Mouse (Mus musculus): ENCODE measurements at regions not wholly inside any gene's neighbourhood (a gene's known extent, or its start where the extent isn't known, plus 50 kb on each side); places are given as distances from the start of the nearest gene placed in this dataset.
"Not testable (repeated sequence)": the region's sequence is repeated elsewhere in the genome, so short reads cannot be mapped to it uniquely, and the experiment has no call there.

DNA sequence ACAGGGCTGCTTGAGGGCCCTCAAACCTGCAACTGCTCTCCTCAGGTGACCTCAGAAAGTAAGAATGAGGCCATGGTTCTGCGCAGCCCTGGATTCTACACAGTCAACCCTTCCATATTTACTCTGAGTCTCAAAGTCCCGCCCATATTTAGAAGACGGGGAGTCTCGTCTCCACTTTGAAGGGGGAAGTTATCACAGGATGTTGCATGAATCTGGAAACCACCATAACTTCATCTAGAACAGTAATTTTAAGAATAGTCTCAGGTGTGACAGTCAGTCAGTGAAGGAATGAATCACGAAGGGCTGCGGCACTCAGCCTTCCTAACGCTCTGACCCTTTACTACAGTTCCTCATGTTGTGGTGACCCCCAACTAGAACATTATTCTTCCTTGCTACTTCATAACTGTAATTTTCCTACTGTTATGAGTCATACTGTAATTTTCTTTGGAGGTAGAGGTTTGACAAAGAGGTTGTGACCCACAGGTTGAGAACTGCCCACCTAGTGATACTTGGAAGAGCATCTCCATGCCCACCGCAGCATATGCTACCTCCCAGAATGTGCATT lies 122.9 kb upstream of the Rybp start:
- in situ Hi-C loops (cut with MboI; ENCODE audit: low pct_unique_long_range_greater_than_20kb in 1 of 2, low sequenced_read_pairs in 2 of 2, unreplicated experiment in 1 of 2) = no loop called here

DNA sequence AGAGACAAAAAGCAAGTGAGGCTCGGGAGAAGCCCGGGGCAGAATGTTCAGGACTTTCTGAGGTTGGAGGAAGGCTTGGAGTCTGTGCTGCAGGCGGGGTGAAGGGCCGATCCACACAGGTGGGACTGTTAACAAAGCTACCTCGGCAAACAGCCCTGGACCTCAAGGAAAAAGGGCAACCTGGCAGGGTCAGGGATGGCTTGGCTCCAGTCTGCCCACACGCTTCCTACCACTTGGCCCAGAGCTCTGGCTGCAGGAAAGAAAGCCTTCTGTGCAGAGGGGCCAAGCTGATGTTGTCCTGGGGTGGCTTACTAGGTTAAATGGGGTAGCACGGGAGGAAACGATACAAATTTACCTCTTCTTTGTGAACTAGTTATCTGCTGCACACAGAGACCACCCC lies 121.5 kb upstream of the Rybp start:
- in situ Hi-C loops (cut with MboI; ENCODE audit: low pct_unique_long_range_greater_than_20kb in 1 of 2, low sequenced_read_pairs in 2 of 2, unreplicated experiment in 1 of 2) = no loop called here

DNA sequence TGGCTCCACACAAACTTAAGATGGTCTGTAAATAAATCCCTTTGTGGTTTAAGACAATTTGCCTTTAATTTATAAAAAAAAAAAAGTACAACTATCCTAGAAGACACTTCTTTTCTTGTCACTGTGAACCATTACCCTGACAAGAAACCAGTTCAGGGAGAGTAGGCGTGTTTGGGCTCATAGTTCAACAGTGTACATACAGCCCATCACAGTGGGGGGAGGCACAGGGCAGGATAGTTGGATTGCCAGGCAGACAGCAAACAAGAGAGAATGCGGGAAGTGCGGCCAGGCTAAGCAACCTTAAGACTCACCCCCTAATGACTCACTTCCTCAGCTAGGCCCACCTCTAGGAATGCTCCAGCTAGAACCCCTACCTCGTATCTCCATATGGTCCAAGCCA lies 119.2 kb upstream of the Rybp start:
- in situ Hi-C loops (cut with MboI; ENCODE audit: low pct_unique_long_range_greater_than_20kb in 1 of 2, low sequenced_read_pairs in 2 of 2, unreplicated experiment in 1 of 2) = no loop called here

DNA sequence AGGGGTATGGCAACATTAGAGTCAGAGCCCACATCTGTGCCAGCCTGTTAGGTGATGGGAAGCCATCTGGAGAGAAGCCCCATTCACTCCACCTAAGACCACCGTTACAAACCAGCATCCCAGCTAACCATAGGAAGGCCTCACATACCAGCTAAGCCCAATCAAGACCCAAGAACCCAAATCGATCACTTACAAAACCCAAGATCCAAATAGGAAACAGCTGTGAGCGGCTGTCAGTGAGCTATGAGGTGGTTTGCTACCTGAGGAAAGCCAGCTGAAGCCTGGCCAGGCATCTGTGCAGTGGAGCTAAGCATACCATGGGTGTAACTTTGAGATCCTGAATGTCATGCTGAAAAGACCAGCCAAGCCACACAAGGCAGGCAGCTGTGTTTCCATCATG lies 116.9 kb upstream of the Rybp start:
- in situ Hi-C loops (cut with MboI; ENCODE audit: low pct_unique_long_range_greater_than_20kb in 1 of 2, low sequenced_read_pairs in 2 of 2, unreplicated experiment in 1 of 2) = no loop called here

DNA sequence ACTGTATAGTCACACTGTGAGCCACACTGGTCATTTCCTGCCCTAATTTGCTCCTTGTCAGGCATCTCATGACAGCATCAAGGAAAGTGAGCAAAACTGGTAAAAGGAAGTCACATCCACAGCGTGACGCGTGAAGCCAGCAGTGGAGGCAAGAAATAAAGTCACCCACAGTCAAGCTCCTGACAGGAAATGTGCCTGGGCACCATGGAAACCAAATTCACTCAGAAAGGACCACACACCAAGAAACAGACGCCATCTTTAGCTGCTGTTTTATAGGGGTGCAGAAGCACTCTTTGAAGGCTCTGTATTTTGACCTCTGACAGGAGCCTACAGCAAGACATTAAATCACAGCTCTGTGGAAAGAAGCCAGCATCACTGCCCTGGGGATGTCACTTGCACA lies 115.4 kb upstream of the Rybp start:
- in situ Hi-C loops (cut with MboI; ENCODE audit: low pct_unique_long_range_greater_than_20kb in 1 of 2, low sequenced_read_pairs in 2 of 2, unreplicated experiment in 1 of 2) = no loop called here

DNA sequence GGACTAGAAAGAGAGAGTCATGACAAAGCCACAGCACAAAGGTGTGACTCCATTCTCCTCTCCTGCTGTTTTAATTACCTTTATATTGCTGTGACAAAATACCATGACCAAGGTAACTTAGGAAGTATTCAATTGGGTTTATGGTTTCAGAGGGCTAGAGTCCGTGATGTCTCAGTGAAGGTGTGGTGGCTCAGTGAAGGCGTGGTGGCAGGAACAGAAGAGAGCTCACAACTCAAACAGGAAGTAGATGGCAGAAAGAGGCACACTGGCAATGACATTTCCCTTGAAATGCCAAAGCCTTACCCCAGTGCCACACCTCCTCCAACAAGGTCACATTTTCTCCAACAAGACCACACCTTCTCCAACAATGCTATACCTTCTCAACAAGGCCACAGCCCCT lies 114.4 kb upstream of the Rybp start:
- in situ Hi-C loops (cut with MboI; ENCODE audit: low pct_unique_long_range_greater_than_20kb in 1 of 2, low sequenced_read_pairs in 2 of 2, unreplicated experiment in 1 of 2) = no loop called here

DNA sequence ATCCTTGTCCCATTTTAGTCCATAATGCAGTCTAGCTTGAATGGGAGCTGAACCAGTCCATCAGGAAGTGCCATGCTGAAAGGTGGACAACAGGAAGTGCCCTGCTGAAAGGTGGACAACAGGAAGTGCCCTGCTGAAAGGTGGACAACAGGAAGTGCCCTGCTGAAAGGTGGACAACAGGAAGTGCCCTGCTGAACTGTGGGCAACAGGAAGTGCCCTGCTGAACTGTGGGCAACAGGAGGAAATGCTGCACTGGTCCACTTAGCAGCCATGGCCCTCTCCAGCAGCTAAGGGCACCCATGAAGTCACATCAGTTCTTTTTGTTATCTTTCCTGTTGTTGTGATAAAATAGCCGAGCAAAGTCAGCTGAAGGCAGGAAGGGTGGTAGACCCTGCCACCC lies 112.1 kb upstream of the Rybp start:
- in situ Hi-C loops (cut with MboI; ENCODE audit: low pct_unique_long_range_greater_than_20kb in 1 of 2, low sequenced_read_pairs in 2 of 2, unreplicated experiment in 1 of 2) = not testable (repeated sequence)

DNA sequence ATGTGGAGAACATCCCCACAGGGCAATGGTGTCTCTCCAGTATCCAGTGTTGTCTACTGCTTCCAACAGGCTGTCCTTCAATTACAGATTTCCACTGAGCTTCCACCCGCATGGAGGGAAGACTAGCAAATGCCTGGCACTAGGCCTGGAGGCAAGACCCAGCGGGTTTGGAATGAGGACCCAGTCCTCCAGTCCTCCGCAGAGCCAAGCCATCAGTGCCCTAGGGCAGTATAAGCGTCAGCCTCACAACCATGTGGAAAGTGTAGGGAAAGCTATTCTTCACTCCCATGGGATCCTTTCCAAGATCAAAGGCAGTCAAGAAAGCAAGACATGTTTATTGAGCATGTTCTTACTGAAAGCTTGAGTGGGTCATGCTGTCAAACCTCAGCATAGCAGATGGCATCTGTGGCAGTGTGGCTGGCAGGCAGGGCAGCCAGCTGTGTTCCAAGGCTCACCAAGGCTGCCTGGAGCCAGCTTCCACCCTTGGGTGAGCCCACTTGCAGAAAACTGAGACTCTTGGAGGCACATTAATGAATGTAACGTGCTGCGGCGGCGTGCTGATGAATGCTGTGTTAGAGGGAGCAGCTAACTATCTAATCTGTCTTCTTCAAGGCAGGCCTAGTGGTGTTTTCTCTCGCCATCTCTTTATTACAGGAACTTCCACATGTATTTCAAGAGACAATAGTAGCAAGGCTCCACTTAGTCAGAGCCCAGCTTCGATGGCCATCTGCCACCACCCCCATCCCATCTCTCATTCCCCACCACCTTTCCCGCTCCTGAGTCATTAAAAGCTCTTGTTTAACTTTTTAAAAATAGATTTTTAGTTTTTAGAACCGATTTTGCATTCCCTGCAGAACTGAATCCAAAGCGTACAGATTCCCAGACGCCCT lies 109.3 kb upstream of the Rybp start:
- in situ Hi-C loops (cut with MboI; ENCODE audit: low pct_unique_long_range_greater_than_20kb in 1 of 2, low sequenced_read_pairs in 2 of 2, unreplicated experiment in 1 of 2) = no loop called here

DNA sequence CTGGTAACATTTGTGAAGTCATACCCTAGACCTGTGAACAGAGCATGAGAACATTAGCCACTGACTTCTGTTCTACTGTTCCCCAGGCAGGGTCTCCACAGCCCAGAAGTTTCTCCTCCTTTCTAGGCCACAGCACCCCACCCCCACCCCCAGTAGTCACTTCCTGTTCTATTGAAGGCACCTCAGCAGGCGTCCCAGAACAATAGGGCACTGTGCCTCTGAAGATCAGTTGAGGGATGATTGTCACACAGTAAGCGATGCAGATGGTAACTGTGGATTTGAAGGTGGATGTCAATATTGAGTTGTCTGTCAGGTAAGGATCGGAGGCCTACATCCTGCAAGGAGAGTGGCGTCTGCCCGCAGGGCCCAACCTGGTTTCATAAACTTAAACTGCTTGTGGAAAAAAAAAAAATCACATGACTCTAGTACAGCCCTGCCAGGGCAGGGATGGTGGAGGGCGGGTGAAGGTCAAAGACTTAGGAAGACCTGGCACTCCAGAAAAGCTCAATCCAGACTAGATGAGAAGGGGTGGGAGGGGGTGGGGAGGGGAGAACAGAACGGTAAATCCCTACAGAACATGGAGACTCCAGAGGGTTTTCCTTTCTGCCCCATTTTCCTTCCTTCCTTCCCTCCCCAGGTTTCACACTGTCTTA lies 103.1 kb upstream of the Rybp start:
- in situ Hi-C loops (cut with MboI; ENCODE audit: low pct_unique_long_range_greater_than_20kb in 1 of 2, low sequenced_read_pairs in 2 of 2, unreplicated experiment in 1 of 2) = no loop called here

DNA sequence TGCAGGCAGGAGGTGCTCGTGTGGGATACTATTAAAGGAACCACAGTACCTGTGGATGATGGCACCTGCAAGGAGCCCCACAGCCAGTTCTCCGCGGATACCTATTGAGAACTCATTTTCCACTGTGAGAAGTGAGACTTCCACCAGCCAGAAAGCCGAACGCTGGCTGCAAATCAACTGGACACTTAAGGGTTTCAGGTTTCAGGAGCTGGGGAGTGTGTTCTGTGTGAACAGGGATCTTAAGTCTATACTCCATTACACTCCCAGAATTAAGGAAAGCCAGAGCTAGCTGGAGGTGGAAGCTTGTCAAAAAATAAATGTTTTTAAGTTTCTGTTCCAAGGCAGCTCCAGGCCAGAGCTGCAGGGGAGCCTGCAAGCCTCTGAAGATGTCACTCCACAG lies 99.8 kb upstream of the Rybp start:
- in situ Hi-C loops (cut with MboI; ENCODE audit: low pct_unique_long_range_greater_than_20kb in 1 of 2, low sequenced_read_pairs in 2 of 2, unreplicated experiment in 1 of 2) = no loop called here

DNA sequence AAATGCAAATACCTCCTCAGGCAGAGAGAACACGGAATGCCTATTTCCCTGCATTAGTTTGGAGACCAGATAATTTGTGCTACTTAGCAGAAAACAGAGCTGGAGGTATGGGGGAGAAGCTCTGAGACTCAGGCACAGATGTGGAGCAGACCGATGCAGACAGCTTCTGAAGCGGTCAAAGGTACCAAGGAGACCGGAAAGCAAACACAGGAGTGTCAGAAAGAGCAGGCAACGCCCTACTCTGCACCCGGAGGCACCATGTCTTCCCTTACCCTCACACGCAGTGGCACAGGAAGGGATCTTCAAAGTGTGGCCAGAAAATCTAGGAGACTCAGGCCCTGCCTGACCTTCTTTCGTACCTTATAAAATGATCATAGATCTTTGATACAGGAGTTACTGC lies 98.4 kb upstream of the Rybp start:
- in situ Hi-C loops (cut with MboI; ENCODE audit: low pct_unique_long_range_greater_than_20kb in 1 of 2, low sequenced_read_pairs in 2 of 2, unreplicated experiment in 1 of 2) = no loop called here

DNA sequence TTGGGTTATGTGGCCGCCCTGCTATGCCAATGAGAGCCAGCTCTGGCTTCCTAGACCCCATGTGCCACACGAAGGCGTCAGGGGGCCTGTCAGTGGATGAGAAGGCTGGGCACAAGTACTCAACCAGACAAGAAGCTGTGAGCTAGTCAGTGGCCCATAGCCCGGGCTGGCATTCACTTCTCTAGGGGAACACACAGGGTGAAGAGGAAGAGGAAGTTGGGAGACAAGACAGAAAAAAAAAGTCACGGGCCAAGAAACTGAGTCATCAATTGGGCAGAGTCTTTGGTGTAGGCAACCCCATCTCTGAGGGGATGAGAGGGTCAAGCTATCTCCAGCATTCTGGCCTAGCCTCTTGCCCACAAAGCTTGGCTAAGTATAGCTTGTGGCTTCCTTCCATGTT lies 93.8 kb upstream of the Rybp start:
- in situ Hi-C loops (cut with MboI; ENCODE audit: low pct_unique_long_range_greater_than_20kb in 1 of 2, low sequenced_read_pairs in 2 of 2, unreplicated experiment in 1 of 2) = no loop called here

DNA sequence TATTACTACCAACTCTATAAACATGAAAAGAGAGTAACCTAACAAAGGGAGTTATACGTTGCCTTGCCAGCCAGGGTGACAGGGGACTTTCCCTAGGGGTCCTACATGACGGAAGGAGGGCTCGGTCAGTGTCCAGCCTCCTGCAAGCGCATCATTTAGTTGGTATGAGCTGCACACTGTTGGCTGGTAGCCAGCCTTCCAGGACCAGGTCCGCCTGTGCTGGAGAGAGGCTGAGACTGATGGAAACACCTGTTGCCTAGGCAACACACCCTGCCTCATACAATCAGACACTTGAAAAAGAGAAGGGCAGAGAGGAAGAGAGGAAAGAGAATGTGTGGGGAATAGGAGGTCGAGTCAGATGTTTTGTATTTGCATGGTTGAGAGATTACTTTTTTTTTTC lies 93.3 kb upstream of the Rybp start:
- in situ Hi-C loops (cut with MboI; ENCODE audit: low pct_unique_long_range_greater_than_20kb in 1 of 2, low sequenced_read_pairs in 2 of 2, unreplicated experiment in 1 of 2) = no loop called here

DNA sequence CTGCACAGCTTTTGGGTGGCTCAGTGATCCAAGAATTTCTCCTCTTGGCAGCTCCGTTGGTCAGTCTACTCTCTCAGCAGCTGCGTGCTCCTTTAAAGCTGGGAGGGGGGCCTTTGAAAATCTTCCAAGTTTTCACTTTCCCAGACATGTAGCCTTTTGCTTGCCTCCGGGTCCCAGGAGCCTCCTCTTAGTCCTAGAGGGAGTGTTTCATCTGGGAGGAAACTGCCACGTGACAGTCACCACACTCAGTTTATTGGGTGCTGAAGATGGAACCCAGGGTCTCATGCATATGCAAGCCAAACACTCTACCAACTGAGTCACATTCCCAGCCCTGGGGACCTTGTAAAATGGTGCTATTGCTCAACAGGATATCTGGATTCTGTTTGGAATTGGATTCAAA lies 92.5 kb upstream of the Rybp start:
- in situ Hi-C loops (cut with MboI; ENCODE audit: low pct_unique_long_range_greater_than_20kb in 1 of 2, low sequenced_read_pairs in 2 of 2, unreplicated experiment in 1 of 2) = no loop called here

DNA sequence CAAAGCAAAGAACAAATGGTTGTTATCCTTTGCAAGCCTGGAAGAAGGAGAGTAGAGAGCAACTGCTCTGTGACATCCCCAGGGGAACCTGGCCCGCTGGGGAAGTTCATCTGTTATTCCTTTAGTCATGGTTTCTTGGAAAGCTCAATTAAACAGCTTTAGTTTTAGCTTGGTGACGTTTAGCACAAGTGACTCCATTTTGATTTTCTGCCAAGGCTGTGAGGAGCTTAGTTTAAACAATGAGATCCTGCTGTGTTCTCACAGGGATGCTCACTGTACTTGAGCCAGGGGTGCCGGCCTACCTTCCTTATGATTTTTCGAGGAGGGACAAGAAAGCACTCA lies 91.2 kb upstream of the Rybp start:
- in situ Hi-C loops (cut with MboI; ENCODE audit: low pct_unique_long_range_greater_than_20kb in 1 of 2, low sequenced_read_pairs in 2 of 2, unreplicated experiment in 1 of 2) = no loop called here

DNA sequence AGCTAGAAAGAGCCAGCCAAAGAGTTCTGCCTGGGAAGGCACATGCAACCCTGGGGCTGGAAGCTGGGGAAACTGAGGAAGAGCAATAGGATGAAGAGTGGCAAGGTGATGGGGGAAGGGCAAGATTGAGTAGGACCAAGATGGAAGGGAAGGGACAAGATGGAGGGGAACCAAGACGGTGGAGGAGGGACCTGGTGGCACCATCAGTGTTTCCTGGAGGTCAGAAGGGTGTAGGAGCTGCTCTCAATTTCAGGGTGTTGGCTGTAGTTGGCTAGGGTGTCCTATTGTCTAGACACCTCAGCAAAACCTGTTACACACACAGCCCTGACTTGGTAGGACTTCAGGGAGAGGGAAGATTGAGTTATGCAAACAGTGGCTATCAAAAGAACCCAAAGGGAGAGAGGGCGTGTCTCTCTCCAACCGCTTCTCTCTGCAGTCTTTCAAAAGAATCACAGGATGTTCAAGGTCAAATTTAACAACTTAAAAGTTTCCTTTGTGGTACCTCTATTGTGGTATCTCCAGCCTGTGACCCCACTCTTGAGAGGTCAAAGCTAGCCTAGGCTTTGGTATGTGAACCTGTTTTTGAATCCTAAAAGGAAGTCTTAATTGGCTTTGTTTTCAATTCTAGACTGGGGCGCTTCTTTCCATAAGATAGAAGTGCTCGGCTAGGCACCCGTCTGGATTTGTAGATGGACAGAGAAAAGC lies 90.7 kb upstream of the Rybp start:
- in situ Hi-C loops (cut with MboI; ENCODE audit: low pct_unique_long_range_greater_than_20kb in 1 of 2, low sequenced_read_pairs in 2 of 2, unreplicated experiment in 1 of 2) = no loop called here

DNA sequence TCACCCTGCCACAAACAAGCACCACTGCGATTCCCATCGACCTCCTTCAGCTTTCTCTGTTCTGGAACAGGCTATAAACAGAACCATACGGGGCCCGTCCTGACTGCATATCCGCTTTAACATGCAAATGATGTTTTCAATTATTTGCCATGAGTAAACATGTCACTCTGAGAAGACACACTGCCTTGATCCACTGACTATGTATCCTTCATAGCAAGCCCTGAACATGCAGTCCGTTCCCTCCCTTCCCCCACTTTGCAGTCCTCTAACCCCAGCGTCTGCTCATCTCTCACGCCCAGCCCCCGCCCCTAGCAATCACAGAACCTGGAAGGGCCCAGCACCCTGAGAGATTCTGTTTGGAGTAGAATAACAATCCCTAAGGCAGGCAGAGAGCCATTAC lies 89.4 kb upstream of the Rybp start:
- in situ Hi-C loops (cut with MboI; ENCODE audit: low pct_unique_long_range_greater_than_20kb in 1 of 2, low sequenced_read_pairs in 2 of 2, unreplicated experiment in 1 of 2) = no loop called here

DNA sequence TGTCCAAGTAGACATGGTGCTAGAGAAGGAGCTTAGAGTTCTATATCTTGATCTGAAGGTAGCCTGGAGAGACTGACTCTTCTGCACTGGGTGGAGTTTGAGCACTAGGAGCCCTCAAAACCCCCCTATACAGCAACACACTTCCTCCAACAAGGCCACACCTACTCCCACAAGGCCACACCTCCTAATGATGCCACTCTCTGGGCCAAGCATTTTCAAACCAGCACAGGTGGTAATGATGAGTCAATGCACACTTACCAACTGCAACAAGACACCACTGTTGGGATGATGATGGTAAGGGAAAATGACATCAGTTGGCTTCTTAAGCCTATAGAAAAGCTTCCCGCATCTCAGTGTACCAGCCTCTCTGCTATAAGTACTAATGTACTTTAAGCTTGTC lies 83.5 kb upstream of the Rybp start:
- in situ Hi-C loops (cut with MboI; ENCODE audit: low pct_unique_long_range_greater_than_20kb in 1 of 2, low sequenced_read_pairs in 2 of 2, unreplicated experiment in 1 of 2) = no loop called here

DNA sequence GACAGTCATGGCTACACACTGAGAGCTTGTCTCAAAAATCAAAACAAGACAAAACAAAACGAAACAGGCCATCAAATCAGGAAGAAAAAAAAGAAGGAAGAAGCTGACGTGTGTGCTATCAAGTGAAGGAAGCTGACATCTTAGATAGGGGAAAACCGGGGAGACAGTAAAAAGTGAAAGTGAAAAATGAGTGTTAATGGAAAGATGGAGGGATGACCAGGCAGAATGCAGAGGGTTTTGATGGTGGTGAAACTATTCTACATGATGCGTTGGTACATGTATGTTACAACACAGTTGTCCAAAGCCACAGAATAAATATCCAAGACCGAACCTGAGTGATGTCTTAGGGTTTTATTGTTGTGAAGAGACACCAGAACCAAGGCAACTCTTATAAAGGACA lies 83.1 kb upstream of the Rybp start:
- in situ Hi-C loops (cut with MboI; ENCODE audit: low pct_unique_long_range_greater_than_20kb in 1 of 2, low sequenced_read_pairs in 2 of 2, unreplicated experiment in 1 of 2) = no loop called here
